Mouse (Mus musculus) right cerebral cortex, postnatal 14 days (tissue): ENCODE measurements around the gene Arsg.

Source experiments
- DNase-seq: peaks from one replicate; pipeline ENCODE4 v3.0.0; 2022

Gene Arsg

GRCm38 (mm10) chr11:109473171-109474085 is at the start of gene Arsg, which contains the start of gene Slc16a6:
Gene Arsg, plus strand, starts transcription at chr11:109473374.
Gene Slc16a6, minus strand, starts transcription at chr11:109473598.
- DNase-seq: peak; percentile 89

GRCm38 (mm10) chr11:109425392-109426271 is 47.5 kb upstream of the Arsg start, which contains the start of gene Amz2:
Gene Amz2, plus strand, starts transcription at chr11:109425946.
- DNase-seq: peak; percentile 97

- no peak for DNase-seq
These were observed 46.9 kb upstream of the Arsg start for GRCm38 (mm10) chr11:109426272-109426586.

- no peak for DNase-seq
These were observed 45.8 kb upstream of the Arsg start for GRCm38 (mm10) chr11:109427353-109427752.

- DNase-seq: no peak
These were observed 38.9 kb upstream of the Arsg start for GRCm38 (mm10) chr11:109434233-109434798.

GRCm38 (mm10) chr11:109436889-109437288 is 36.3 kb upstream of the Arsg start:
- no peak for DNase-seq

- DNase-seq: no peak
These were observed 34.0 kb upstream of the Arsg start for GRCm38 (mm10) chr11:109439209-109439608.

- DNase-seq: peak; percentile 67
These were observed 33.3 kb upstream of the Arsg start for GRCm38 (mm10) chr11:109439829-109440340.

GRCm38 (mm10) chr11:109440641-109441040 is 32.5 kb upstream of the Arsg start:
- DNase-seq: no peak

GRCm38 (mm10) chr11:109441119-109441518 is 32.1 kb upstream of the Arsg start:
- peak; percentile 19 for DNase-seq

- no peak for DNase-seq
These were observed 30.9 kb upstream of the Arsg start for GRCm38 (mm10) chr11:109442166-109442730.

- no peak for DNase-seq
These were observed 29.5 kb upstream of the Arsg start for GRCm38 (mm10) chr11:109443468-109444263.

- peak; percentile 17 for DNase-seq
These were observed 28.6 kb upstream of the Arsg start for GRCm38 (mm10) chr11:109444600-109444999.

GRCm38 (mm10) chr11:109445438-109446035 is 27.6 kb upstream of the Arsg start:
- no peak for DNase-seq

GRCm38 (mm10) chr11:109451169-109451568 is 22.0 kb upstream of the Arsg start:
- DNase-seq: no peak

GRCm38 (mm10) chr11:109456261-109456660 is 16.9 kb upstream of the Arsg start:
- DNase-seq: no peak

GRCm38 (mm10) chr11:109458165-109458564 is 15.0 kb upstream of the Arsg start:
- no peak for DNase-seq

- no peak for DNase-seq
These were observed 12.6 kb upstream of the Arsg start for GRCm38 (mm10) chr11:109460586-109460985.

GRCm38 (mm10) chr11:109465068-109465467 is 8.1 kb upstream of the Arsg start:
- no peak for DNase-seq

- DNase-seq: no peak
These were observed 6.2 kb upstream of the Arsg start for GRCm38 (mm10) chr11:109466987-109467386.

GRCm38 (mm10) chr11:109468133-109468532 is 5.0 kb upstream of the Arsg start:
- DNase-seq: no peak
